Mouse (Mus musculus) kidney, embryonic 15.5 days (tissue): ENCODE measurements around the gene Arfip2. TPM values are rescaled to one million over a fixed set of nuclear protein-coding genes. Genes with fewer than 3 reads are reported as not detected.
A peak's percentile ranks its signal among the peaks of the same experiment; 100 is the strongest.

Source experiments
- ATAC-seq: fragments of 200-750 bp; cut with Nextera tagmentation; replicated peaks from 2 replicates; pipeline ENCODE4 v1.8.0; 2017; ENCODE audit warnings: moderate TSS enrichment; ENCODE audit not compliant: low FRiP score
- H3K27ac ChIP-seq: fragments of 300-500 bp; sonication (generic); 2 replicates; pipeline ENCODE4 v1.5.1; 2015; ENCODE audit warnings: mild to moderate bottlenecking, inconsistent platforms
- H3K27me3 ChIP-seq: fragments of 300-500 bp; sonication (generic); 2 replicates; pipeline ENCODE4 v1.6.1; 2015; ENCODE audit warnings: inconsistent platforms
- H3K36me3 ChIP-seq: fragments of 300-500 bp; sonication (generic); 2 replicates; pipeline ENCODE4 v1.6.1; 2015; ENCODE audit warnings: inconsistent platforms
- H3K4me1 ChIP-seq: fragments of 300-500 bp; sonication (generic); 2 replicates; pipeline ENCODE4 v1.6.1; 2015; ENCODE audit warnings: inconsistent platforms
- H3K4me2 ChIP-seq: fragments of 300-500 bp; sonication (generic); 2 replicates; pipeline ENCODE4 v1.6.1; 2015; ENCODE audit warnings: moderate library complexity, mild to moderate bottlenecking, inconsistent platforms
- H3K4me3 ChIP-seq: fragments of 300-500 bp; sonication (generic); replicated peaks from 2 replicates; pipeline ENCODE4 v1.5.1; 2015; ENCODE audit warnings: mild to moderate bottlenecking, inconsistent platforms
- H3K9ac ChIP-seq: fragments of 300-500 bp; sonication (generic); 2 replicates; pipeline ENCODE4 v1.6.1; 2015; ENCODE audit warnings: mild to moderate bottlenecking, inconsistent platforms
- H3K9me3 ChIP-seq: fragments of 300-500 bp; sonication (generic); replicated peaks from 2 replicates; pipeline ENCODE4 v1.6.1; 2016; ENCODE audit warnings: inconsistent platforms
- WGBS: fragments of 180-500 bp; shearing (Covaris S2); methylation state at CpG from one replicate; pipeline ENCODE4 v1.1.7; 2015; ENCODE audit warnings: mixed read lengths; 5-methylcytosine and 5-hydroxymethylcytosine counted together
- polyA plus RNA-seq: library from polyadenylated mRNA; unstranded; fragments of >200 nt; fragmentation: Nextera tagmentation; extraction: Ambion mirVana; gene quantifications from 2 replicates; pipeline ENCODE4 v1.2.1, GENCODE M21; 2015

The Arfip2 gene
- polyA plus RNA-seq, 1 experiment from 2014 or later = 88.2 TPM

DNA sequence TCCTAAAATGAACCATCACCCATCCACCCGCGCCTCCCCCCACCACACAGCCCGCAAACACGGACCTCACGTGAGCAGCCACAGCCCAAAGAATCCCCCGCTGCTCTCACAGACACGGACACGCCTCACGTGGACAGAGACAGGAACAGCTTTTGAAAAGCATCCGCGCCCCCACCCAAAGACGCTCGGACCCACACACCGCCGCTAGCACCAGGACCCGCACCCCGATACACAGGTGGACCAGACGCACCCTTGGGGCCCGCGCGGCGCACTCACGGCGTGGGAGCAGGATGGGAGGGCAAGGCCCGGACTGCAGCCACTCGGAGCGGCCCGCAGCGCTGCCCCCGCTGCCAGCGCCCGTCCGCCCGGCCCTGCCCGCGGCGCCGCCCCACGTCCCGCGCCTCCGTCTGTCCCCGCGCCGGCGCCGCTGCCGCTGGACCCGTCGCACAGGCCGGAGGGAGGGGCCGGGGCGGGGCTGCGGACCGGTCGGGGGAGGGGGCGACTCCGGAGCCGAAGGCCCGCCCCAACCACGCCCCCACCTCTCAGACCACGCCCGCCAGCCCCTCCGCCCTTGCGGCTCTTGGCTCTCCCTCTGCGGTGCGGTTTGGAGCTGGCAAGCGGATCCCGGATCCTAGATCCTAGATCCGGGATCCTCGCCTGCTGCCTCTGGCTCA is 7.0 kb downstream of the Arfip2 start, which contains the start of gene Trim3:
Trim3 (minus strand) TSS at position 445 of the 674 bp plus-strand sequence.
- WGBS = 2% methylated on average over 60 of the region's 71 CpGs
- H3K9ac ChIP-seq = peak within 1 kb of the TSS; percentile 87
- ATAC-seq = peak; percentile 93

DNA sequence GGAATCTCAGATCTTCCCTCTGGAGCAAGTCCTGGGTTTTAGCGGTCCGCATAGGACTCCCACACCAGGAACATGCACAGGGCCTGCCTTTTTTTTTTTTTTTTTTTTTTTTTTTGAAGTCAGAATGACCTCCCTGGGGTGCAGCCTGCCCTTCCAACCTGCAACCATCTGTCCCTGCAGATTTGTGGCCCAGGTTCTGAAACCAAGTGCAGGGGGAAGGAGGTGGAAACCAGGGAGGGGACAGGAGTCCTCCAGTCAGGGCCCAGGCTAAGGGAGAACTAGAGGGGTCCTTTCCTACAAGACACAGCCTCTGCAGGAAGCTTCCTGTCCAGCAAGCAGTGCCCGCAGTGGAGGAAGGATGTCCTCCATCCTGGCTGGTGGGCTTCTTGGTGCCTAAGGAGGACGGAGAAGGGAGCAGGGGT is 7.7 kb downstream of the Arfip2 start:
- H3K9ac ChIP-seq = peak overlapping the region; percentile 87
- H3K4me3 ChIP-seq = peak overlapping the region; percentile 91
- ATAC-seq = no peak; the same call in 1 of the 2 replicates
- peaks cover 23% of the 10 kb centered on the region for H3K36me3 ChIP-seq
- no peaks in the 10 kb centered on the region for H3K27me3 ChIP-seq
- WGBS = 11% methylated on average over 4 of the region's 4 CpGs
- no peaks in the 10 kb centered on the region for H3K9me3 ChIP-seq
- peak overlapping the region; percentile 83 for H3K4me2 ChIP-seq
- peak overlapping the region; percentile 65; the same call in 1 of the 2 replicates for H3K27ac ChIP-seq
- H3K4me1 ChIP-seq = peaks cover 33% of the 10 kb centered on the region

More for the DNA sequence above, 7.0 kb downstream of the Arfip2 start, which contains the start of gene Trim3:
- Histone ChIP-seq H3K27me3 (no peaks in the 10 kb centered on the region), H3K27ac (peak within 1 kb of the TSS; percentile 74), H3K4me2 (peak within 1 kb of the TSS; percentile 83), H3K4me3 (peak within 1 kb of the TSS; percentile 91), H3K36me3 (peaks cover 30% of the 10 kb centered on the region), H3K9me3 (no peaks in the 10 kb centered on the region), H3K4me1 (peaks cover 32% of the 10 kb centered on the region)

DNA sequence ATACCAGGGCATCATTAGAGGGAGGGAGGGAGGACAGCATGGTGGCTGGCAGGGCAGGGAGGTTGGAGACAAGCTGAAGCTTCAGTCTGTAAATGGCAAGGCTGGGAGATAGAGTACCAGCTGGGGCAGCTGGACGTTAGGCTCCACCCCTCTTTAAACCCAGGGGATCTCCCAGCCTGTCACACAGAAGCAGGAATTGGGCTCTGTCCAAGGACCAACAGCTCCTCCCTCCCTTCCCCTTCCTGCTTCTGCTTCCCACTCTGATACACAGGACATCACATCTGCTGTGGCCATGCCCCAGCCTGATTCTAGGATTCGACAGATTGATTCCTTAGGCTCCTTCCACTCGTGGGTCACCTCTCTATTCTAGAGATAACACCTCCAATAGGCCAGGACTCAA is 11.6 kb downstream of the Arfip2 start:
- peak overlapping the region; percentile 9; the same call in 1 of the 2 replicates for H3K4me2 ChIP-seq
- 22% methylated on average over 3 of the region's 3 CpGs for WGBS
- peaks cover 18% of the 10 kb centered on the region for H3K36me3 ChIP-seq
- H3K4me1 ChIP-seq = peaks cover 24% of the 10 kb centered on the region
- no peaks in the 10 kb centered on the region for H3K27me3 ChIP-seq
- no peak overlapping the region for H3K9ac ChIP-seq
- peak; percentile 27; the same call in 1 of the 2 replicates for ATAC-seq
- no peak overlapping the region for H3K4me3 ChIP-seq
- no peaks in the 10 kb centered on the region for H3K9me3 ChIP-seq
- H3K27ac ChIP-seq = peak overlapping the region; percentile 64

DNA sequence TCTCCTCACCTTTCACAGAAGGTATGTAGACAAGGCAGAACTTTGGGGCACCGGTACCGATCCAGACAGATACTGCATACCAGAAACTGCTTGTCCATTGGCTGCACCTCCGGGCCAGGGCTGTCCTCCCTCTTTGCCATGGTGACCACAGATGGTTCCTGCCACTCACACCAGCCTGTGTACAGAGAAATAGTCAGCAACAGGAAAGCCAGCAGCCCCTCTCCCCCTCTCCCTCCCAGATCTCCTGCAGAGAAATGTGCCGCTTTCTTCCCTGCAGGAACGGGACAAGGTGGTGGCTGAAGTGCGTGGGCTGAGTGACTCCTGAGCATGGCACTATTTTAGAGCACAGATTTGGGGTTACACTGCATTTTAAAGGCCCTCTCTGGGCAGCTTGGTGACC is 14.8 kb downstream of the Arfip2 start:
- Histone ChIP-seq H3K27me3 (no peaks in the 10 kb centered on the region), H3K27ac (no peak overlapping the region), H3K4me3 (no peak overlapping the region), H3K9me3 (no peaks in the 10 kb centered on the region), H3K4me2 (no peak overlapping the region), H3K36me3 (peaks cover 48% of the 10 kb centered on the region), H3K4me1 (peaks cover 16% of the 10 kb centered on the region), H3K9ac (no peak overlapping the region)
- ATAC-seq = no peak
- WGBS = 84% methylated on average over 6 of the region's 6 CpGs

DNA sequence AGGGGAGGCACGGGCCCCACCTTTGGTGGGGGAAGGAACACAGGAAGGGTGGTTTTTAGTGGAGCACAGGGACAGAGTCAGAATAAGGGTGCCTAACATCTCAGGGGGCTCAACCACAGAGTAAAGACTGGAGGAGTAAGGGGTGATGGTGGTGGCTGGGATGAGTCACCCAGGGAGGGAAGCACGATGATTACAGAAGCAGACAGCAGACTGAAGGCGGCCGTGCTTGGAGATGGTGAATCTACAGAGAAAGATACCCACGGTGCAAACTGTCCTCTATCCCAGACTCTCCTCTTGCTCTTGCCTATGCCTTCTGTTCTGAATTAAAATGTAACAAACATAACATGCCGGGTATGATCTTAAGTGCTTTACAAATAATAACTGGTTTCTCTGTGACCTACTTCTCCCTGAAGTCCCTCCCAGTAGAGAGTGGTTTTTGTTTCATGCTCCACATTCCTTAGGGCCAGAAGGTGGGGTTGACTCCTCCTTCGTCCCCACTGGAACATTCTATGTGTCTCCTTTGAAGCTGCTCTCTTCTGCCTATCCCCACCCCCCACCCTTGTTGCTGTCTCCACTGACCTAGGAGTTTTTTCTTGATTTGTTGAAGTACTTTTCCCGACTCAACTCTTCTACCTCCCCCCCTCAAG is 18.4 kb downstream of the Arfip2 start:
- H3K9ac ChIP-seq = no peak overlapping the region
- peaks cover 84% of the 10 kb centered on the region for H3K36me3 ChIP-seq
- no peaks in the 10 kb centered on the region for H3K4me1 ChIP-seq
- H3K4me2 ChIP-seq = no peak overlapping the region
- ATAC-seq = no peak
- H3K27me3 ChIP-seq = no peaks in the 10 kb centered on the region
- H3K4me3 ChIP-seq = no peak overlapping the region
- no peak overlapping the region for H3K27ac ChIP-seq
- 80% methylated on average over 8 of the region's 8 CpGs for WGBS
- H3K9me3 ChIP-seq = no peaks in the 10 kb centered on the region

DNA sequence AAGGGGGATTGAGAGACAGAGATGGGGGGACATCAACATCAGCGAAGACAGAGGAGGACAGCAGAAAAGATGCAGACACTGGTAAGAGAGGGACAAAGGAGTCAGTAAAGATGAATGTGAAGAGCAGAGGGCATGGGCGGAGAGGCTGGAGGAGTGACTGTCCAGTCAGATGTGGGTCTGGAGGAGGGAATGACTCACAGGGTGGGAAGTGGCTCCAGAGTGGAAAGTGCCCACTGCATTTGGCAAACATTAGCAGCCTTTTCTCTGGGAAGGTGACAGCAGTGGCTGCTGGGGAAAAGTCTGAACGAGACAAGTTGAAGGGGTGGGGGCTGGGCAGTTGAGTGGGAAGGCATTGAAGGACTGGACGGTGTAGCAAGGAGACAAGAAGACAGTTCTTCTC is 19.2 kb downstream of the Arfip2 start:
- H3K9ac ChIP-seq = no peak overlapping the region
- no peak overlapping the region for H3K4me2 ChIP-seq
- 70% methylated on average over 4 of the region's 4 CpGs for WGBS
- no peaks in the 10 kb centered on the region for H3K27me3 ChIP-seq
- peaks cover 91% of the 10 kb centered on the region for H3K36me3 ChIP-seq
- no peaks in the 10 kb centered on the region for H3K4me1 ChIP-seq
- no peak overlapping the region for H3K4me3 ChIP-seq
- no peaks in the 10 kb centered on the region for H3K9me3 ChIP-seq
- no peak for ATAC-seq
- no peak overlapping the region for H3K27ac ChIP-seq

DNA sequence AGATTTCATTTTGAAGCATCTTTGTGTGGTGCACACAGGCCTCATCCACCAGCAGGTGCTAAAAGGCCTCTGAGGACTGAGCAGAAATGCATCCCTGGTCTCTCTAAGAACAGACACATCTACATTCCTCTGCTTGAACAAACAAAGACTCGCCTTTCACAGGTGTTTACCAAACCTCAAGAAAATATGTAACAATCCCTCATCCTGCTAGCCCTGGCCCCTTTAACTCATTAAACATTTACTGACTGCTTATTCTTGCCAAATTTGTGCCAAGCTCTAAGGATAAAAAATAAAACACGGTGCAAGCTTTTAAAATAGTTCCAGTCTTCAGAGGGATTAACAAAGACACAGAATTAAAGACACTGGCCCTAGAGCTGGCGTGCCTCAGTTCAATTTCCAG is 20.5 kb downstream of the Arfip2 start:
- no peak overlapping the region for H3K4me2 ChIP-seq
- no peak overlapping the region for H3K4me3 ChIP-seq
- no peak overlapping the region for H3K9ac ChIP-seq
- ATAC-seq = no peak
- H3K36me3 ChIP-seq = peaks cover 98% of the 10 kb centered on the region
- H3K4me1 ChIP-seq = no peaks in the 10 kb centered on the region
- H3K27me3 ChIP-seq = no peaks in the 10 kb centered on the region
- 82% methylated on average over 3 of the region's 3 CpGs for WGBS
- H3K27ac ChIP-seq = no peak overlapping the region
- no peaks in the 10 kb centered on the region for H3K9me3 ChIP-seq

DNA sequence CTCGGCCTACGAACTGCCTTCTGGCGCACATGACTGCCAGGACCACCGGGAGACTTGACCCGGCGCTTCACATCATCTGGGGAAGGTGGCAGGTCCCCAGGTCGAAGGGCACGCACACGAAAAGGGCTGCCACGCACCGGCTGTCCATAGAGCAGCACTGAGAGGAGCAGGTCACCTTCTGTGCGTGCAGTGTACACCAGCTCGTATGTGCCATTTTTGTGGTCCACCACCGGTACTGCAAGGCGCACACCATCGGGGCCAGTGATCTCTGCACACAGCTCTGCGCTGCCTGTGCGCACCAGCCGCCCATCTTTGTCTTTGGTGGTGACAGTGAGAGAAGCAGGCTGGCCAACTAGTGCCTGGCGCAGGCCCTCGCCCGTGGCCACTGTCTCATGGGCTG is 22.4 kb downstream of the Arfip2 start:
- no peak overlapping the region for H3K4me2 ChIP-seq
- no peak for ATAC-seq
- no peaks in the 10 kb centered on the region for H3K4me1 ChIP-seq
- H3K27ac ChIP-seq = no peak overlapping the region
- no peak overlapping the region for H3K4me3 ChIP-seq
- H3K36me3 ChIP-seq = peaks cover 98% of the 10 kb centered on the region
- no peaks in the 10 kb centered on the region for H3K27me3 ChIP-seq
- H3K9me3 ChIP-seq = no peaks in the 10 kb centered on the region
- WGBS = 95% methylated on average over 22 of the region's 22 CpGs
- no peak overlapping the region for H3K9ac ChIP-seq

DNA sequence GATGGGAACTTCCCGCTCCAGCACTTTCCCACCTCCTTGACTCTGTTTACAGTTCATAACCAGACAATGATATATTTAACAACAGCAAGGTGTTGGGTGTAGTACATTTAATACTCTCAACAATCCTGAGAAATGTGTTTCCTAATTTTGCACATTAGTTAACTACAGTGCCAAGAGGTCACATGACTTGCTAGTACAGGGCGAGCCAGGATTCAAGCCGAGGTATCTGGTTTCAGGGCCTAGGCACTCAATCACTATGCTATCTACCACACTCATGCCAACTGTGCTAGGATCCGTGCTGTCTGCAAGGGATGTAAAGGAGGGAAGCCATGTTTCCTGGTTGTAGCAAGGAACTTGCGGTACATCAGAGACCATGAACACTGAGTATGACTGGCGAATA is 23.7 kb downstream of the Arfip2 start:
- Histone ChIP-seq H3K9ac (no peak overlapping the region), H3K27me3 (no peaks in the 10 kb centered on the region), H3K27ac (no peak overlapping the region), H3K4me1 (no peaks in the 10 kb centered on the region), H3K4me3 (no peak overlapping the region), H3K36me3 (peaks cover 100% of the 10 kb centered on the region), H3K9me3 (no peaks in the 10 kb centered on the region), H3K4me2 (no peak overlapping the region)
- WGBS = 71% methylated on average over 6 of the region's 6 CpGs
- ATAC-seq = no peak

DNA sequence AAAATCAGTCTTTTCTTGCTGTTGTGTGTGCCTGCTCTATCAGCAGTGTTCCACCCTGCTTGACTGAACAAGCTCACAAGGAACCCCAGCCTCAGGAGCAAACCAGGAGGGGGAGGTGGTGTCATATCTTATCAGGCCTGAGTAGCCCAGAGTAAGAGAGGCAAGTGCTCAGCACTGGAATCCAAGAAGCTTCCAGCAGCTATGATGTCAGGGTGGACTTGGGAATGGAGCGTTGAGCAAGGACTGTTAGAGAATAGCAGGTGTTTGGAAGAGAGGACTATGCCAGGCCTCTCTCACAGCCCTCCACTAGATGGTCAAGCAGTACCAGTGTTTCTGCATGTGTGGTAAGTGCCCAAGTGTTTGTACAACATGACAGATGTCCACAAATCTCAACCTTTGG is 24.5 kb downstream of the Arfip2 start:
- Histone ChIP-seq H3K4me1 (no peaks in the 10 kb centered on the region), H3K36me3 (peaks cover 100% of the 10 kb centered on the region), H3K27ac (no peak overlapping the region), H3K4me3 (no peak overlapping the region), H3K27me3 (no peaks in the 10 kb centered on the region), H3K9ac (no peak overlapping the region), H3K4me2 (no peak overlapping the region), H3K9me3 (no peaks in the 10 kb centered on the region)
- ATAC-seq = no peak
- 76% methylated on average over 1 of the region's 1 CpGs for WGBS

DNA sequence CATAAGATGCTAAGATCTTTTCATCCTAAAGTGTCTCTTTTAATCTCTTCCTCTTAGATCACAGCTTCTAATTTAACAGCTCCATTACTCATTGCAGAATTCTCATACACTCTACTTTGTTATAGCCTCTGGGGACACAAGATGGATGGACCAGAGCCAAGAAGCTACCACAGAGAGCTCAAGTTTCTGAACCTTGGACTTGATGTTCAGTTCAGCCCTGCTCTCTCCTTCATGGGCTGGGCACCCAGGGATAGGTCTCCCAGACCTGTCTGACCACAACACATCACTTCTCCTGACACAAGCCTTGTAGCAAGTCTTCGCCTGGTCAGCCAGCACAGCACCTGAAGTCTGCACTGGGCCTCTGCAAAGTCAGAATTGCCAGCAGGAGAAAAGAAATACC is 25.8 kb downstream of the Arfip2 start:
- no peak overlapping the region for H3K27ac ChIP-seq
- WGBS = 89% methylated on average over 1 of the region's 1 CpGs
- H3K4me1 ChIP-seq = no peaks in the 10 kb centered on the region
- no peak overlapping the region for H3K4me3 ChIP-seq
- H3K9ac ChIP-seq = no peak overlapping the region
- no peaks in the 10 kb centered on the region for H3K27me3 ChIP-seq
- no peaks in the 10 kb centered on the region for H3K9me3 ChIP-seq
- no peak for ATAC-seq
- peaks cover 99% of the 10 kb centered on the region for H3K36me3 ChIP-seq
- no peak overlapping the region for H3K4me2 ChIP-seq

DNA sequence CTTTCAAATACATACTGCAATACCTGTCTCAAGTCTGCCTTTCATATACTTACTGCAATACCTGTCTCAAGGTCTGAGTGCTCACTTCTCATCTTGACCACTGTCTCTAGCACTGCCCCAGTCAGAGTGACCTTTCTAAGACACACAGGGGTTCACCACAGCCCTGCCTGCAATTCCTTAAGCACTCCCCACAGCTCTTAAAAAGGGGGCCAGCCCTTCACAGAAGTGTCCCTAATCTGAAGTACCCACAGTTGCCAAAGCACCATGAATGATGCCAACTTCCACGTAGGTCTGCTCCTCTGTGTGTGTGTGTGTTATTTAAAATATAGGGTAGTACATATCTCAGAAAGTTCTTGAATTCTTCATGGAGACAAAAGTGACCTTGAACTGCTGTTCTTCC is 28.4 kb downstream of the Arfip2 start:
- Histone ChIP-seq H3K9me3 (no peaks in the 10 kb centered on the region), H3K4me1 (no peaks in the 10 kb centered on the region), H3K4me3 (no peak overlapping the region), H3K27ac (no peak overlapping the region), H3K9ac (no peak overlapping the region), H3K4me2 (no peak overlapping the region), H3K36me3 (peaks cover 73% of the 10 kb centered on the region), H3K27me3 (no peaks in the 10 kb centered on the region)
- WGBS = 97% methylated on average over 1 of the region's 1 CpGs
- no peak for ATAC-seq
